Mouse (Mus musculus): ENCODE data around the gene Ifit2. TPM values are rescaled to one million over a fixed set of nuclear protein-coding genes. Genes with fewer than 3 reads are reported as not detected.

The Ifit2 gene
- total and polyA plus RNA-seq, 3 experiments, result 0.23 to 0.33 TPM; not detected in 1

Other genes with a start within 250 kb of the Ifit2 start
- gene Ch25h, start 75.5 kb upstream of the Ifit2 start, total RNA-seq (2014; fragmentation: Nextera tagmentation), result not detected in 2 replicates
- gene Ch25h, start 75.5 kb upstream of the Ifit2 start, total RNA-seq (2017), result 0.11 TPM in 1 of 2 replicates, not detected in the other
- not detected in 2 replicates for gene Ch25h, start 75.5 kb upstream of the Ifit2 start, polyA plus RNA-seq (2012)
- not detected in 2 replicates for gene Lipa, start 23.2 kb upstream of the Ifit2 start, total RNA-seq (2014; fragmentation: Nextera tagmentation)
- gene Lipa, start 23.2 kb upstream of the Ifit2 start, total RNA-seq (2017), result 0.12 and 0.22 TPM in 2 replicates
- not detected in 2 replicates for gene Lipa, start 23.2 kb upstream of the Ifit2 start, polyA plus RNA-seq (2012)
- not detected in 2 replicates for gene Ifit3, start 32.8 kb downstream of the Ifit2 start, total RNA-seq (2014; fragmentation: Nextera tagmentation)
- gene Ifit3, start 32.8 kb downstream of the Ifit2 start, total RNA-seq (2017), result 0.60 TPM in 1 of 2 replicates, not detected in the other
- gene Ifit3, start 32.8 kb downstream of the Ifit2 start, polyA plus RNA-seq (2012), result not detected in 2 replicates
- not detected in 2 replicates for gene Ifit1bl1, start 51.3 kb downstream of the Ifit2 start, total RNA-seq (2014; fragmentation: Nextera tagmentation)
- 0.44 TPM in 1 of 2 replicates, not detected in the other for gene Ifit1bl1, start 51.3 kb downstream of the Ifit2 start, total RNA-seq (2017)
- not detected in 2 replicates for gene Ifit1bl1, start 51.3 kb downstream of the Ifit2 start, polyA plus RNA-seq (2012)
- gene Ifit3b, start 57.3 kb downstream of the Ifit2 start, total RNA-seq (2014; fragmentation: Nextera tagmentation), result not detected in 2 replicates
- 0.06 TPM in 1 of 2 replicates, not detected in the other for gene Ifit3b, start 57.3 kb downstream of the Ifit2 start, total RNA-seq (2017)
- not detected in 2 replicates for gene Ifit3b, start 57.3 kb downstream of the Ifit2 start, polyA plus RNA-seq (2012)
- not detected in 2 replicates for gene Ifit1bl2, start 90.0 kb downstream of the Ifit2 start, total RNA-seq (2014; fragmentation: Nextera tagmentation)
- 0.12 and 0.16 TPM in 2 replicates for gene Ifit1bl2, start 90.0 kb downstream of the Ifit2 start, total RNA-seq (2017)
- not detected in 2 replicates for gene Ifit1bl2, start 90.0 kb downstream of the Ifit2 start, polyA plus RNA-seq (2012)
- gene Ifit1, start 90.2 kb downstream of the Ifit2 start, total RNA-seq (2014; fragmentation: Nextera tagmentation), result not detected in 2 replicates
- 0.05 and 0.12 TPM in 2 replicates for gene Ifit1, start 90.2 kb downstream of the Ifit2 start, total RNA-seq (2017)
- gene Ifit1, start 90.2 kb downstream of the Ifit2 start, polyA plus RNA-seq (2012), result not detected in 2 replicates
- not detected in 2 replicates for gene Slc16a12, start 196.6 kb downstream of the Ifit2 start, total RNA-seq (2014; fragmentation: Nextera tagmentation)
- gene Slc16a12, start 196.6 kb downstream of the Ifit2 start, total RNA-seq (2017), result 0.11 and 0.17 TPM in 2 replicates
- not detected in 2 replicates for gene Slc16a12, start 196.6 kb downstream of the Ifit2 start, polyA plus RNA-seq (2012)